Mouse (Mus musculus) neural tube, embryonic 13.5 days (tissue): ENCODE measurements around the gene Ccdc136. TPM values are rescaled to one million over a fixed set of nuclear protein-coding genes. Genes with fewer than 3 reads are reported as not detected.

Experiments
- ATAC-seq: fragments of 200-750 bp; cut with Nextera tagmentation; 2 replicates; pipeline ENCODE4 v1.8.0; 2017; ENCODE audit warnings: low read depth, mild to moderate bottlenecking, moderate TSS enrichment, moderate library complexity
- H3K27ac ChIP-seq: fragments of 300-500 bp; sonication (generic); replicated peaks from 2 replicates; pipeline ENCODE4 v1.5.1; 2015; ENCODE audit warnings: moderate library complexity, mild to moderate bottlenecking, inconsistent platforms
- H3K27me3 ChIP-seq: fragments of 300-500 bp; sonication (generic); 2 replicates; pipeline ENCODE4 v1.6.1; 2015; ENCODE audit warnings: mild to moderate bottlenecking, inconsistent platforms
- H3K36me3 ChIP-seq: fragments of 300-500 bp; sonication (generic); 2 replicates; pipeline ENCODE4 v1.6.1; 2015; ENCODE audit warnings: mild to moderate bottlenecking, inconsistent platforms
- H3K4me1 ChIP-seq: fragments of 300-500 bp; sonication (generic); replicated peaks from 2 replicates; pipeline ENCODE4 v1.6.1; 2015; ENCODE audit warnings: inconsistent platforms
- H3K4me2 ChIP-seq: fragments of 300-500 bp; sonication (generic); 2 replicates; pipeline ENCODE4 v1.6.1; 2015; ENCODE audit warnings: inconsistent platforms, mild to moderate bottlenecking, moderate library complexity
- H3K4me3 ChIP-seq: fragments of 300-500 bp; sonication (generic); 2 replicates; pipeline ENCODE4 v1.5.1; 2015; ENCODE audit warnings: mild to moderate bottlenecking, inconsistent platforms
- H3K9ac ChIP-seq: fragments of 300-500 bp; sonication (generic); 2 replicates; pipeline ENCODE4 v1.6.1; 2015; ENCODE audit warnings: moderate library complexity, mild to moderate bottlenecking, inconsistent platforms
- H3K9me3 ChIP-seq: fragments of 300-500 bp; sonication (generic); 2 replicates; pipeline ENCODE4 v1.6.1; 2016; ENCODE audit warnings: inconsistent platforms
- WGBS: fragments of 180-500 bp; shearing (Covaris S2); methylation state at CpG from one replicate; pipeline ENCODE4 v1.1.7; 2015; 5-methylcytosine and 5-hydroxymethylcytosine counted together
- polyA plus RNA-seq: library from polyadenylated mRNA; unstranded; fragments of >200 nt; fragmentation: Nextera tagmentation; extraction: Ambion mirVana; gene quantifications from 2 replicates; pipeline ENCODE4 v1.2.1, GENCODE M21; 2015

Ccdc136 gene
- polyA plus RNA-seq, 1 experiment from 2014 or later = 45.5 TPM

DNA sequence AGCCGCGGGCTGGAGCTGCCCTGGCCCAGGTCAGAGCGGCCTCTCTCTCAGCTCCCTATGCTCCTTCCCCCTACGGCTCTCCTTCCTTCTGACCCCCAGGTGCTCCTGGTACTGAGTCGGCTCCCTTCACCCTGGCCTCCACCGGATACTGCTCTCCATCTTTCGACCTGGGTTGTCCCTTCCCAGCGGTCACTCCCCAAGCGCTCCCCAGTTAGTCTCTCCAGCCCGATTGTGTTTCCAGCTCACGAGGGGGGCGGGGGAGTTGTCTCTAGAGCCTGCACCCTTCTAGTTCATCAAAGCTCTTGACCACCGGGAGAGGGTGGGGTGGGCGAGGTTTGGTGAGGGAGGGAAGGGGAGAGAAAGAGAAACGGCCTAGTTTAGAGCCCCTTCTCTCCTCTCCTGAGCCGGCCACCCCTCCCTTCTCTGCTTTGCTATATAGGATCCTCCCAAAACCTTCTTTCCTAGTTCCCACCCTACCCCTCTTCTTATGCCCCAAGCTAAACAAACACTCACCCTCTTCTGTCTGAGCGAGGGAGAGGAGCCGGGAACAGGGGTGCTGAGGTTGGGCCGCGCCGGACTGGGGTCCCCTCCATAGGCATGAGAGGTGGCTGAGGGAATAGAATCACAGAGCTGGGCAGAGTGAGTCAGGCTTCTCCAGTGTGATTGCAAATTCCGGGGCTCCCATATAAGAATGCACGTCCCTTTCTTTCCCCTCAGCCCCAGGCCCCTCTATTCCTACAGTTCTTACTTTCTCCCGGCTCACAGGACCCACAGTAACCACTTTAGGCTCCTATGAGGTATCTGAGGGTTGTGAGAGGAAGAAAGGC, 818 bp downstream of the Ccdc136 start:
- H3K27ac ChIP-seq = peak overlapping the region; percentile 77
- WGBS = under 1% methylated on average over 23 of the region's 24 CpGs
- ATAC-seq = peak; percentile 74
- peaks cover 23% of the 10 kb centered on the region for H3K4me1 ChIP-seq
- H3K4me3 ChIP-seq = peak overlapping the region; percentile 61
- peak overlapping the region; percentile 81 for H3K9ac ChIP-seq
- peaks cover 28% of the 10 kb centered on the region for H3K27me3 ChIP-seq
- peaks cover 8% of the 10 kb centered on the region; the same call in 1 of the 2 replicates for H3K36me3 ChIP-seq
- H3K9me3 ChIP-seq = no peaks in the 10 kb centered on the region
- peak overlapping the region; percentile 70 for H3K4me2 ChIP-seq

DNA sequence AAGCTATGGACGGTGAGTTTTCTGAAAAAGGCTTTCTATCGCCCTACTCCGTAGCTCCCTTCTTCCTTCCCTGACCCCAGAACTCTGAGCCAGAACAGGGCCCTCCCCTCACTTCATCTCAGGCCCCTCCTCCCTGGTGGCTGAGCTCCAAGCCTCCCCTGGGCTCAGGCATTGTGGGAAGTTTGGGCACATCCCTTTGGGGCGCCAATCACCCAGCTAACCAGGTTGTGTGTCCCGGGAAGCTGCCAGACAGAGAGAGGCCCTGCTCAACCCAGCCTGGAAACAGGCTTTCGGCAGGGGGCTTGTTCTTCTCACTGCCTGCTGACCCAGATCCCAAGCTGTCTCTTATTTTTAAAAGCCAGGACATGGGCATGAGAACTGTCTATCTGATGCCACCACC, 1.5 kb downstream of the Ccdc136 start:
- Histone ChIP-seq H3K27me3 (peaks cover 28% of the 10 kb centered on the region), H3K4me1 (peaks cover 24% of the 10 kb centered on the region), H3K27ac (peak overlapping the region; percentile 77), H3K4me2 (peak overlapping the region; percentile 70), H3K36me3 (peaks cover 8% of the 10 kb centered on the region; the same call in 1 of the 2 replicates), H3K9ac (peak overlapping the region; percentile 81), H3K9me3 (no peaks in the 10 kb centered on the region), H3K4me3 (peak overlapping the region; percentile 61)
- peak; percentile 33 for ATAC-seq
- WGBS = 4% methylated on average over 6 of the region's 6 CpGs

DNA sequence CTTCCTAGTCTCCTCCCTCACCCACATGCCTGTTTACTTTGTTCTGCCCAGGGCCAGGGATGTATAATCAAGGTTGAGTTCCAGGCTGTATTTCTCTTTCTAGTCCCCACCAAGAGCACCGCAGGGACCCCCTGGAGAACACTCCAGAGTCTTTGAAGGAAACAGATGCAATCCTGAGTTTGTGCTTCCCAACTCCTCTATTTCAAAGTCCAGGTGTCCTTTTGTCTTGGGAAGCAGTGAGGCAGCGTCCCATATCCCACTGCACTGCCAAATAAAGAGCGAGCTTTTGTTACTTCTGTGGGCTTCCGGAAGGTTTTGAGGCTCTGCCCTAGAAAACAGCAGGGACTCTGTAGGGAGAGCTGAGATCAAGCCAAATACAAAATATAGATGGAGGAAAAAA, 3.7 kb downstream of the Ccdc136 start:
- Histone ChIP-seq H3K36me3 (peaks cover 8% of the 10 kb centered on the region; the same call in 1 of the 2 replicates), H3K4me3 (no peak overlapping the region), H3K27ac (no peak overlapping the region), H3K27me3 (peaks cover 12% of the 10 kb centered on the region), H3K9ac (no peak overlapping the region), H3K4me2 (no peak overlapping the region), H3K4me1 (peaks cover 27% of the 10 kb centered on the region), H3K9me3 (no peaks in the 10 kb centered on the region)
- WGBS = 73% methylated on average over 4 of the region's 4 CpGs
- ATAC-seq = no peak

DNA sequence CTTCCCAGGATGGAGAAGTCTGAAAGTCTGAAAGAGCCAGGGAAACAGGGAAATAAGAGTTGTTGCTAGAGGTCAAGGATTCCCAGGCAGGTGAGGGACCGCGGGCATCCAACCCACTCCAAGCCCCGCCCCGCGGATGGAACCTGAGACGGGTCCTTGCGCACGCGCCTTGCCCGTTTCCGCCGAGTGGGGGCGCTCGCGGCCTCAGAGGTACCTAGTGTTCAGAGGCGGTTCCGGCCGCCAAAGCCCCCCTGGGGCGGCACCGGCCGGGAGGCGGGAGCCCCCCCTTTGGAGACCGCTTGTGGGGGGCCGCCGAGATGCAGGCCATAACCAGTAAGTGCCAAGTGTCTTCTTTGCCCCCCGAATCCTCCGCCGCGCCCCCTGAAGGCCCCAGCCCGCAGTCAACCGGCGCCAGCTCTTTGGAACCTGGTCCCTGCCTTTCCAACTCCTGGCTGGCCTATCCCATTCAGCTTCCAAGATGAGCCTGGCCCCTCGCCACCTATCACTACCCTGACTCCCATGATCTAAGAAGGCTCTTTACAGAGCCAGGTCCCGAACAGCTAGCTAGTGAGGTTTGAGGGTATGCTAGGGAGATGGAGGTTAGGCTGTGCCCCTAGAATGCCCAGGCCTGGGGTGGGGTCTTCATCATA, 6.7 kb downstream of the Ccdc136 start:
- peak overlapping the region; percentile 29; the same call in 1 of the 2 replicates for H3K4me2 ChIP-seq
- peaks cover 23% of the 10 kb centered on the region; the same call in 1 of the 2 replicates for H3K4me1 ChIP-seq
- no peak for ATAC-seq
- H3K36me3 ChIP-seq = peaks cover 20% of the 10 kb centered on the region
- H3K4me3 ChIP-seq = no peak overlapping the region
- WGBS = 8% methylated on average over 34 of the region's 34 CpGs
- no peak overlapping the region for H3K27ac ChIP-seq
- no peak overlapping the region for H3K9ac ChIP-seq
- 0 out of 2 replicates have a peak, but pooled peaks cover 6% of the 10 kb centered on the region for H3K27me3 ChIP-seq
- no peaks in the 10 kb centered on the region for H3K9me3 ChIP-seq

DNA sequence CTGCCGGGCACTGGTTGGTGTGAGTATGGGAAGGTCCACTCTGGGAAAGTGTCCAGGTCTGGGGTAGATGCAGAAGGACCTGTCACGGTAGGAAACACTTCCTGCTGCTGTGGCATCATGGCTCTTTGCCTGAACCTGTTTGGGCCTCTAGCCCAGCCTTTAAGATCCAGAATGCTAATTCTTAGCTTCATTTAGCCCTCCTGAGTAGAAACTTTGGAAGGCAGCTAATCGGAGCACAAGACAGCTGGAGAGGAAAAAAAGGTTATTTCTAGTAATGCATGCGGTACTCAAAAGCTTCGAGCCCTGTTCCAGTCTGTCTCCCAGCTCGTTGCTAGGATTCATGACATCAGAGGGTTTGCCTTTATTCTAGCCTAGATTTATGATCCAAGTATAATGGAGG, 10.3 kb downstream of the Ccdc136 start:
- H3K36me3 ChIP-seq = peaks cover 39% of the 10 kb centered on the region
- peak overlapping the region; percentile 71; the same call in 1 of the 2 replicates for H3K27ac ChIP-seq
- peaks cover 18% of the 10 kb centered on the region; the same call in 1 of the 2 replicates for H3K4me1 ChIP-seq
- no peak overlapping the region for H3K4me3 ChIP-seq
- ATAC-seq = peak; percentile 82
- 27% methylated on average over 6 of the region's 6 CpGs for WGBS
- no peak overlapping the region for H3K4me2 ChIP-seq
- no peaks in the 10 kb centered on the region for H3K9me3 ChIP-seq
- 0 out of 2 replicates have a peak, but pooled peaks cover under 1% of the 10 kb centered on the region for H3K27me3 ChIP-seq
- no peak overlapping the region for H3K9ac ChIP-seq

DNA sequence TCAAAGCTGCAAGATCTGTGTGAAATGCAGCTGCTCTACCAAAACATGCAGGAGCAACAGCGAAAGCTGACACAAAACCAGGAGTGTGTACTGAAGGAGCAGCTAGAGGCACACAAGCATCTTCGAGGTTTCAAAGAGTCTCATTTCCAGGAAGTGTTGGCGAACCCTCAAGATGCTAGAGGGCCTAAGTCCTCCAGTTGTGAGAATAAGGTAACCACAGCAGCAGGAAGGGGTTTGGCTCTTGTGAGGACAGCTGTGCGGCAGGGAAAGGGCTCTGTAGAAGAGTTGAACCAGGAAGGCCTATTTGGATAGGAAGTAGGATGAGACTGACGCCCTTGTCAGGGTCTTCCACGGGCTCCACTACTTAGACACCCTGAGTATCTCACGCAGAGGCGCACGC, 19.3 kb downstream of the Ccdc136 start:
- no peaks in the 10 kb centered on the region for H3K4me1 ChIP-seq
- 86% methylated on average over 9 of the region's 9 CpGs for WGBS

DNA sequence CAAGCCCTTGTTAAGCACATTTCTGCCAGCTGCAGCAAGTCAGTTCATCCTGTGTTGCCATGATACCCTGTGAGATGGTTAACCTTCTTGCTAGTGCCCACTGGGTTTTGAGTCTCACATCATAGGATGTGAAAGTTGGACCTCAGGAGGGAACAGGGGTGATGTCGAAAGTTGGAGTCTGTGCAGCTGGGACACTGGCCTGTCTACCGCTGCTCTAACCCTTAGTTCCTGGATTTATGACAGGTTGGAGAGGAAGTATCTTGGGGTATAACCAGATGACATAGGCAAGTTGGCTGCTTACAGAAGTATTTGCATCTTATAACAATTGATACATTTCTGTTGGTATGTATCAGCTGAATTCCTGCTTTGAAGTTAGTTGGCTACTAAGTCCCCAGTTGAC, 24.5 kb downstream of the Ccdc136 start:
- no peak overlapping the region for H3K27ac ChIP-seq
- no peaks in the 10 kb centered on the region for H3K27me3 ChIP-seq
- no peak overlapping the region for H3K4me3 ChIP-seq
- peaks cover 51% of the 10 kb centered on the region for H3K36me3 ChIP-seq
- ATAC-seq = no peak
- H3K4me1 ChIP-seq = no peaks in the 10 kb centered on the region
- no peak overlapping the region for H3K4me2 ChIP-seq
- H3K9ac ChIP-seq = no peak overlapping the region
- 92% methylated on average over 2 of the region's 2 CpGs for WGBS
- H3K9me3 ChIP-seq = no peaks in the 10 kb centered on the region

More for the DNA sequence above, 19.3 kb downstream of the Ccdc136 start:
- Histone ChIP-seq H3K27ac (no peak overlapping the region), H3K4me2 (no peak overlapping the region), H3K27me3 (no peaks in the 10 kb centered on the region), H3K4me3 (no peak overlapping the region), H3K9me3 (no peaks in the 10 kb centered on the region), H3K9ac (no peak overlapping the region), H3K36me3 (peaks cover 84% of the 10 kb centered on the region)
- ATAC-seq = no peak

DNA sequence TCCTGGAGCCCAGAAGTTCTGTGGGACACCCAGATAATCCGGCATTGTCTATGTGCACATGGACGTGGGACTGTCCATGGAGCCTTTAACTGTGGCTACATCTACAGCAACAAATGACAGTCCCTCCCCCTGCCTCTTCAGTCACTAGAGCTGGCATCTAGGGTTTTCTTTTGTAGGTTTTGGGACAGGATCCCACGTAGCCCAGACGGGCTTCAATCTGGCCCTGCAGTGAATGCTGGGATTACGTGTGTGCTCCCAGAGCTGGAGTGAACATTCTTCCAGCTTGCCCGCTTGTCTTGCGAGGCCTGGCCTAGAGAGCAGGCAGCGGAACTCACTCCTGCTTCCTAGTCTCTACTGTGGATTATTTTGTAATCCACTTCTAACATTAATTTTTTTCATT, 29.0 kb downstream of the Ccdc136 start:
- Histone ChIP-seq H3K4me1 (no peaks in the 10 kb centered on the region), H3K4me2 (no peak overlapping the region), H3K4me3 (no peak overlapping the region), H3K36me3 (peaks cover 18% of the 10 kb centered on the region), H3K27me3 (peaks cover 3% of the 10 kb centered on the region; the same call in 1 of the 2 replicates), H3K9ac (no peak overlapping the region), H3K9me3 (no peaks in the 10 kb centered on the region), H3K27ac (no peak overlapping the region)
- ATAC-seq = no peak
- WGBS = 84% methylated on average over 8 of the region's 8 CpGs

DNA sequence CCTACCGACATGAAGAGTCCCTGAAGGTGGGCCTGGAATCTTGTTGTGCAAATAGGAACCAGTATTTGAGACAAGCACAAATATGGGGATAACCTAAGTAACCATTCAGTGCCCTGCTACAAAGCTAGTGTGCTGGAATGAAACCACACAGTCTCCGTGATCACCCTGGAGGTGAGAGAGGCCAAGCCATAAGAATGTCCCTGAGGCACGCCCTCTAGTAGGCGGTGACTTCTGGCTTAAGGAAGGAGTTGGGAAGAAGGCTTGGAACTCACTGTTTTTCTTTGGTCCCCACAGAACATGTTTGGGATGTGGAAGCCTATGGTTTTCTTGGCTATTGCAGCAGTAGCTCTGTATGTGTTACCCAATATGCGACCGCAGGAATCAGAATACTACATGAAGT, 30.2 kb downstream of the Ccdc136 start:
- no peak for ATAC-seq
- H3K9me3 ChIP-seq = no peaks in the 10 kb centered on the region

DNA sequence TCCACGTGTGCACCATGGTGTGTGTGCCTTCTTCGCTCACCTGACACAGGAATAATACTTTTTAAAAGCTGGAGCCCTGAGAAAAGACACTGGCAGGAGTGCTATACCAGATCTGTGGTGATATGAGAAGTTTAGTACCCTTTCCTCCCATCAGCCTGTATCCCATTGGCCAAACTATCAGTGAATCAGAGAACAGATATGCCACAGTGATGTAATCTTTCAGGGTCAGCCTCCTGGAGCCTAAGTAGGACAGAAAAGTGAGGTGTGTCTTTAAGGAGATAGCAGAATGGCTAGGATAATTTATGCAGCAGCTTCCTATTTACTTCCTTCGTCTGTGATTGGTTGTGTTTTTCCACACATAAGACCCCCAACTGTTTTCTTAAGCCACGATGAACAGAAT, 32.1 kb downstream of the Ccdc136 start:
- H3K4me3 ChIP-seq = no peak overlapping the region
- ATAC-seq = no peak
- H3K9ac ChIP-seq = no peak overlapping the region
- WGBS = 58% methylated on average over 4 of the region's 4 CpGs
- H3K4me1 ChIP-seq = peaks cover 17% of the 10 kb centered on the region
- H3K4me2 ChIP-seq = no peak overlapping the region
- no peak overlapping the region for H3K27ac ChIP-seq
- peaks cover 8% of the 10 kb centered on the region; the same call in 1 of the 2 replicates for H3K36me3 ChIP-seq
- peaks cover 31% of the 10 kb centered on the region for H3K27me3 ChIP-seq
- no peaks in the 10 kb centered on the region for H3K9me3 ChIP-seq

More for the DNA sequence above, 30.2 kb downstream of the Ccdc136 start:
- peaks cover 14% of the 10 kb centered on the region for H3K36me3 ChIP-seq
- no peak overlapping the region for H3K4me3 ChIP-seq
- H3K9ac ChIP-seq = no peak overlapping the region
- peaks cover 13% of the 10 kb centered on the region for H3K27me3 ChIP-seq
- peaks cover under 1% of the 10 kb centered on the region; the same call in 1 of the 2 replicates for H3K4me1 ChIP-seq
- WGBS = 82% methylated on average over 6 of the region's 6 CpGs
- no peak overlapping the region for H3K4me2 ChIP-seq
- H3K27ac ChIP-seq = no peak overlapping the region

DNA sequence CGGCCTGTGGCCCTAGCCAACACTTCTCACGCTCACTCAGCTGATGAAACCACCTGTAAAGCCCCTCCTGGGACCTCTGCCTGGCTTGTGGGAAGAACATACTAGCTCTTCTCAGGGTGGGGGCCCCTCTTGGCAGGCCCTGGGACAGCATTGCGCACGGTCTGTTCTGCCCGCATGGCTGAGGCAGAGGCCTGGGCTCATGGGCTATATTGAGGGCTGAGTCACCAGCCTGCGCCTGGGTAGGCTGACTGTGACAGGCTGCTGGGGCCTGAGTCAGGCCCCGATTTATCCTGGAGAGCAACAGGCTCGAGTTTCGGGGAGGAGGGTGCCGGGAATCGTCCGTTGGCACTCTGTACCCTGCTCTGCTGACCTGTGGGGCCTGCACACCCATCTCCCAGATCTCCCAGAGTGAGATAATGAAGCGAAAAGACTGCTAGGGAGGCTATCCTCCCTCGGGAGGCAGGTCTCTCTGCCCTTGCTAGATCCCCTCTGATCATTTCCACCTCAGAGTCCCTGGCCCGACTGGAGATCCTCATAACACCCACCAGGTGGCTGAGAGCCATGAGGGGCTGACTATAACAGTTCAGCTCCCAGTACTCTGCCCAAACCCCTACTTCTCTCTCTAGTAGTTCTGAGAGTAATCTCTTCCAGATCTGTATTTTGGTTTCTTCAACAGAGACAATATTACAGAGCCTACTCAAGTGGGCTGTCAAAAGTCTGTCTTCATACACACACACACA, 34.7 kb downstream of the Ccdc136 start:
- Histone ChIP-seq H3K27me3 (peaks cover 53% of the 10 kb centered on the region), H3K4me1 (peaks cover 44% of the 10 kb centered on the region), H3K27ac (no peak overlapping the region), H3K4me2 (no peak overlapping the region), H3K36me3 (no peaks in the 10 kb centered on the region), H3K9ac (no peak overlapping the region), H3K4me3 (no peak overlapping the region), H3K9me3 (no peaks in the 10 kb centered on the region)
- WGBS = 47% methylated on average over 15 of the region's 15 CpGs
- ATAC-seq = no peak

DNA sequence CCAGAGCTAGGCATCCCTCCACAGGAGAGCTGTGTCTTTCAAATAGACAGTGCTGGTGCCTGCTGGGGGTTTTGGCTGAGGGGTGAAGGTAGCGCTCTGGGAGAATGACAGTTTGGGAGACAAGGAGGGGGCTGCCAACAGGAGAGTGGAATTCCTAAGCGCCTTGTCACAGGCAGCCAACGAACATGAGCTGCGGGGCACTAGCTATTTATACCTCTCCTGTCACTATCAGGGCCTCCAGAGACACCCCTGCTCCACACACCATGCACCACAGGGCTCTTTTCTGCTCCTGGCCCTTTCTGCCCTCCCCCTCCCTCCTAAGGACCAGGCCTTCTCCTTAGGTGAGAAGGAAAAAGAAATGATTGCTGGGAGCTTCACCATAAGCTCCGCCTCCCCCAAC, 35.4 kb downstream of the Ccdc136 start:
- no peak for ATAC-seq
- Histone ChIP-seq H3K4me2 (no peak overlapping the region), H3K4me1 (peaks cover 50% of the 10 kb centered on the region), H3K27ac (no peak overlapping the region), H3K9ac (no peak overlapping the region), H3K4me3 (no peak overlapping the region), H3K27me3 (peaks cover 53% of the 10 kb centered on the region), H3K36me3 (no peaks in the 10 kb centered on the region), H3K9me3 (no peaks in the 10 kb centered on the region)
- 34% methylated on average over 5 of the region's 5 CpGs for WGBS
